Mouse (Mus musculus): ENCODE results near the gene Gm49721.
"Not testable (repeated sequence)": the region's sequence is repeated elsewhere in the genome, so short reads cannot be mapped to it uniquely, and the experiment has no call there.

Gm49721 gene

GRCm38 (mm10) chr17:6978287-6979248 is at the start of gene Gm49721:
Gm49721 (plus strand) TSS chr17:6978904.
- peak; percentile 60 to 67 for DNase-seq

- DNase-seq = not testable (repeated sequence)
Measured at GRCm38 (mm10) chr17:6931625-6932024, 47.1 kb upstream of the Gm49721 start.

GRCm38 (mm10) chr17:6942560-6942959 is 36.1 kb upstream of the Gm49721 start:
- not testable (repeated sequence) for DNase-seq

- not testable (repeated sequence) for DNase-seq
Measured at GRCm38 (mm10) chr17:6947637-6947983, 31.1 kb upstream of the Gm49721 start.

GRCm38 (mm10) chr17:6947984-6948768 is 30.5 kb upstream of the Gm49721 start, which contains the start of gene Rsph3b:
Rsph3b (minus strand) TSS chr17:6948682.
- peak; percentile 75 to 78 for DNase-seq

- DNase-seq = not testable (repeated sequence)
Measured at GRCm38 (mm10) chr17:6948769-6949228, 29.9 kb upstream of the Gm49721 start.

- not testable (repeated sequence) for DNase-seq
Measured at GRCm38 (mm10) chr17:6958881-6959280, 19.8 kb upstream of the Gm49721 start.

GRCm38 (mm10) chr17:6959543-6960259 is 19.0 kb upstream of the Gm49721 start:
- not testable (repeated sequence) for DNase-seq

- DNase-seq = not testable (repeated sequence)
Measured at GRCm38 (mm10) chr17:6960349-6960748, 18.4 kb upstream of the Gm49721 start.

GRCm38 (mm10) chr17:6960776-6961175 is 17.9 kb upstream of the Gm49721 start, which contains the start of gene Tagap1:
Tagap1 (minus strand) TSS chr17:6961156.
- peak; percentile 63 to 78 for DNase-seq

GRCm38 (mm10) chr17:6961181-6962000 is 17.3 kb upstream of the Gm49721 start:
- peak in 1 of 2 experiments; percentile 69 for DNase-seq

- not testable (repeated sequence) for DNase-seq
Measured at GRCm38 (mm10) chr17:6962339-6962738, 16.4 kb upstream of the Gm49721 start.

- not testable (repeated sequence) for DNase-seq
Measured at GRCm38 (mm10) chr17:6962936-6963335, 15.8 kb upstream of the Gm49721 start.

- DNase-seq = peak; percentile 35 to 50
Measured at GRCm38 (mm10) chr17:6965364-6965763, 13.3 kb upstream of the Gm49721 start.

- DNase-seq = not testable (repeated sequence)
Measured at GRCm38 (mm10) chr17:6967673-6968072, 11.0 kb upstream of the Gm49721 start.

- DNase-seq = not testable (repeated sequence)
Measured at GRCm38 (mm10) chr17:6970334-6970733, 8.4 kb upstream of the Gm49721 start, which contains the start of gene Rnaset2b. Rnaset2b (plus strand) TSS chr17:6970634.

- not testable (repeated sequence) for DNase-seq
Measured at GRCm38 (mm10) chr17:6971238-6971637, 7.5 kb upstream of the Gm49721 start.

GRCm38 (mm10) chr17:6972836-6973396 is 5.8 kb upstream of the Gm49721 start:
- DNase-seq = not testable (repeated sequence)

GRCm38 (mm10) chr17:6974985-6975384 is 3.7 kb upstream of the Gm49721 start:
- DNase-seq = not testable (repeated sequence)

- DNase-seq = not testable (repeated sequence)
Measured at GRCm38 (mm10) chr17:6979380-6979779, 676 bp downstream of the Gm49721 start.

GRCm38 (mm10) chr17:6980144-6980543 is 1.4 kb downstream of the Gm49721 start:
- DNase-seq = not testable (repeated sequence)

Data from cerebellum, postnatal 25 days (tissue).